Mouse (Mus musculus) hindbrain, embryonic 14.5 days (tissue): Measurements from ENCODE around the gene Cldn2. TPM values are rescaled to one million over a fixed set of nuclear protein-coding genes. Genes with fewer than 3 reads are reported as not detected.
A peak's percentile ranks its signal among the peaks of the same experiment; 100 is the strongest.
"Not testable (repeated sequence)": the region's sequence is repeated elsewhere in the genome, so short reads cannot be mapped to it uniquely, and the experiment has no call there.

Experiments used
- ATAC-seq: fragments of 200-750 bp; cut with Nextera tagmentation; 2 replicates; pipeline ENCODE4 v1.8.0; 2017; ENCODE audit warnings: moderate number of reproducible peaks, mild to moderate bottlenecking, moderate TSS enrichment, moderate library complexity; ENCODE audit not compliant: low FRiP score
- DNase-seq: peaks from one replicate; pipeline ENCODE4 v3.0.0-alpha.2; 2015; ENCODE audit warnings: low spot score
- H3K27ac ChIP-seq: fragments of 300-500 bp; sonication (generic); 2 replicates; pipeline ENCODE4 v1.5.1; 2014; ENCODE audit warnings: mild to moderate bottlenecking, moderate library complexity
- H3K27me3 ChIP-seq: fragments of 300-500 bp; sonication (generic); 2 replicates; pipeline ENCODE4 v1.6.1; 2014; ENCODE audit warnings: mild to moderate bottlenecking, low read length, mixed read lengths; ENCODE audit not compliant: control insufficient read depth, insufficient read depth
- H3K36me3 ChIP-seq: fragments of 300-500 bp; sonication (generic); replicated peaks from 2 replicates; pipeline ENCODE4 v1.6.1; 2014; ENCODE audit not compliant: control insufficient read depth, insufficient read depth
- H3K4me1 ChIP-seq: fragments of 300-500 bp; sonication (generic); replicated peaks from 2 replicates; pipeline ENCODE4 v1.6.1; 2014; ENCODE audit warnings: antibody characterized with exemption, low read length, mixed read lengths; ENCODE audit not compliant: control insufficient read depth, insufficient read depth
- H3K4me2 ChIP-seq: fragments of 300-500 bp; sonication (generic); replicated peaks from 2 replicates; pipeline ENCODE4 v1.6.1; 2014; ENCODE audit warnings: mild to moderate bottlenecking, moderate library complexity
- H3K4me3 ChIP-seq: fragments of 300-500 bp; sonication (generic); replicated peaks from 2 replicates; pipeline ENCODE4 v1.5.1; 2014; ENCODE audit warnings: mild to moderate bottlenecking, low read length
- H3K9ac ChIP-seq: fragments of 300-500 bp; sonication (generic); 2 replicates; pipeline ENCODE4 v1.6.1; 2014
- H3K9me3 ChIP-seq: fragments of 300-500 bp; sonication (generic); 2 replicates; pipeline ENCODE4 v1.6.1; 2016; ENCODE audit warnings: low read length; ENCODE audit not compliant: control insufficient read depth
- WGBS: fragments of 180-500 bp; shearing (Covaris S2); extraction: QIAGEN DNeasy Blood & Tissue Kit; methylation state at CpG from one replicate; pipeline ENCODE4 v1.1.7; 2014; 5-methylcytosine and 5-hydroxymethylcytosine counted together
- polyA plus RNA-seq: library from polyadenylated mRNA; unstranded; fragments of >200 nt; fragmentation: Nextera tagmentation; extraction: Ambion mirVana; gene quantifications from 2 replicates; pipeline ENCODE4 v1.2.1, GENCODE M21; 2014

The Cldn2 gene
- polyA plus RNA-seq, result 0.83 and 1.2 TPM in 2 replicates

GRCm38 (mm10) chrX:139800406-139800878, at the start of gene Cldn2:
Cldn2 (plus strand) TSS chrX:139800828.
- no peaks in the 10 kb centered on the region for H3K9me3 ChIP-seq
- no peak within 1 kb of the TSS for H3K4me2 ChIP-seq
- 70% methylated on average over 8 of the region's 8 CpGs for WGBS
- no peak for DNase-seq
- H3K4me1 ChIP-seq, result no peaks in the 10 kb centered on the region
- no peak within 1 kb of the TSS for H3K9ac ChIP-seq
- ATAC-seq, result no peak
- no peaks in the 10 kb centered on the region for H3K27me3 ChIP-seq
- no peaks in the 10 kb centered on the region for H3K36me3 ChIP-seq
- no peak within 1 kb of the TSS for H3K4me3 ChIP-seq
- no peak within 1 kb of the TSS for H3K27ac ChIP-seq

- H3K36me3 ChIP-seq, result no peaks in the 10 kb centered on the region
- WGBS, result 0% methylated on average over 1 of the region's 1 CpGs
- H3K4me1 ChIP-seq, result no peaks in the 10 kb centered on the region
- DNase-seq (peak; percentile 40), ATAC-seq (no peak)
- no peak overlapping the region for H3K27ac ChIP-seq
- no peak overlapping the region for H3K9ac ChIP-seq
- H3K4me3 ChIP-seq, result no peak overlapping the region
- H3K27me3 ChIP-seq, result no peaks in the 10 kb centered on the region
- no peaks in the 10 kb centered on the region for H3K9me3 ChIP-seq
- H3K4me2 ChIP-seq, result no peak overlapping the region
These were observed 48.8 kb upstream of the Cldn2 start for GRCm38 (mm10) chrX:139751855-139752254.

GRCm38 (mm10) chrX:139758634-139759033, 42.0 kb upstream of the Cldn2 start:
- 82% methylated on average over 3 of the region's 3 CpGs for WGBS
- not testable (repeated sequence) for H3K9me3 ChIP-seq, H3K9ac ChIP-seq, ATAC-seq, H3K27me3 ChIP-seq, H3K36me3 ChIP-seq, DNase-seq, H3K27ac ChIP-seq, H3K4me1 ChIP-seq, H3K4me3 ChIP-seq, H3K4me2 ChIP-seq

GRCm38 (mm10) chrX:139762546-139762945, 38.1 kb upstream of the Cldn2 start:
- Histone ChIP-seq H3K4me1 (no peaks in the 10 kb centered on the region), H3K9ac (no peak overlapping the region), H3K9me3 (no peaks in the 10 kb centered on the region), H3K27ac (no peak overlapping the region), H3K27me3 (no peaks in the 10 kb centered on the region), H3K4me3 (no peak overlapping the region), H3K36me3 (no peaks in the 10 kb centered on the region), H3K4me2 (no peak overlapping the region)
- ATAC-seq (no peak), DNase-seq (peak; percentile 38)
- WGBS, result 74% methylated on average over 2 of the region's 2 CpGs

GRCm38 (mm10) chrX:139769975-139770637, 30.5 kb upstream of the Cldn2 start:
- Histone ChIP-seq H3K4me1 (0 out of 2 replicates have a peak, but pooled peaks cover 4% of the 10 kb centered on the region), H3K9ac (no peak overlapping the region), H3K36me3 (no peaks in the 10 kb centered on the region), H3K4me3 (no peak overlapping the region), H3K9me3 (no peaks in the 10 kb centered on the region), H3K27ac (no peak overlapping the region), H3K27me3 (no peaks in the 10 kb centered on the region), H3K4me2 (no peak overlapping the region)
- ATAC-seq (peak; percentile 51; the same call in 1 of the 2 replicates), DNase-seq (peak; percentile 26)
- 57% methylated on average over 13 of the region's 13 CpGs for WGBS

- no peak for ATAC-seq
- Histone ChIP-seq H3K4me1 (0 out of 2 replicates have a peak, but pooled peaks cover 4% of the 10 kb centered on the region), H3K27ac (no peak overlapping the region), H3K4me3 (no peak overlapping the region), H3K27me3 (no peaks in the 10 kb centered on the region), H3K36me3 (no peaks in the 10 kb centered on the region), H3K4me2 (no peak overlapping the region), H3K9me3 (no peaks in the 10 kb centered on the region), H3K9ac (no peak overlapping the region)
- WGBS, result 35% methylated on average over 18 of the region's 18 CpGs
- DNase-seq, result peak; percentile 61
These were observed 26.1 kb upstream of the Cldn2 start for GRCm38 (mm10) chrX:139774309-139775083.

- Histone ChIP-seq H3K4me3 (no peak overlapping the region), H3K27me3 (no peaks in the 10 kb centered on the region), H3K9me3 (no peaks in the 10 kb centered on the region), H3K4me2 (no peak overlapping the region), H3K27ac (no peak overlapping the region), H3K4me1 (0 out of 2 replicates have a peak, but pooled peaks cover 4% of the 10 kb centered on the region), H3K9ac (no peak overlapping the region), H3K36me3 (no peaks in the 10 kb centered on the region)
- no peak for DNase-seq
- 70% methylated on average over 7 of the region's 7 CpGs for WGBS
- ATAC-seq, result no peak
These were observed 25.5 kb upstream of the Cldn2 start for GRCm38 (mm10) chrX:139775084-139775612.

GRCm38 (mm10) chrX:139777357-139777756, 23.3 kb upstream of the Cldn2 start:
- no peak for DNase-seq
- H3K36me3 ChIP-seq, result no peaks in the 10 kb centered on the region
- H3K27ac ChIP-seq, result no peak overlapping the region
- ATAC-seq, result no peak
- H3K4me2 ChIP-seq, result no peak overlapping the region
- 42% methylated on average over 4 of the region's 4 CpGs for WGBS
- no peaks in the 10 kb centered on the region for H3K4me1 ChIP-seq
- no peaks in the 10 kb centered on the region for H3K27me3 ChIP-seq
- no peaks in the 10 kb centered on the region for H3K9me3 ChIP-seq
- H3K9ac ChIP-seq, result no peak overlapping the region
- H3K4me3 ChIP-seq, result no peak overlapping the region

GRCm38 (mm10) chrX:139778886-139779285, 21.7 kb upstream of the Cldn2 start:
- no peaks in the 10 kb centered on the region for H3K27me3 ChIP-seq
- H3K36me3 ChIP-seq, result no peaks in the 10 kb centered on the region
- no peak overlapping the region for H3K9ac ChIP-seq
- no peaks in the 10 kb centered on the region for H3K4me1 ChIP-seq
- no peak for DNase-seq
- ATAC-seq, result no peak
- no peaks in the 10 kb centered on the region for H3K9me3 ChIP-seq
- 68% methylated on average over 1 of the region's 1 CpGs for WGBS
- H3K27ac ChIP-seq, result no peak overlapping the region
- H3K4me2 ChIP-seq, result no peak overlapping the region
- no peak overlapping the region for H3K4me3 ChIP-seq
